Mouse (Mus musculus): Measurements from ENCODE around the gene Gm8257. TPM values are rescaled to one million over a fixed set of nuclear protein-coding genes. Genes with fewer than 3 reads are reported as not detected.
A peak's percentile ranks its signal among the peaks of the same experiment; 100 is the strongest.
"Not testable (repeated sequence)": the region's sequence is repeated elsewhere in the genome, so short reads cannot be mapped to it uniquely, and the experiment has no call there.

Gene Gm8257
- total and polyA plus RNA-seq, 3 experiments = 1.1 TPM; not detected in 2

DNA sequence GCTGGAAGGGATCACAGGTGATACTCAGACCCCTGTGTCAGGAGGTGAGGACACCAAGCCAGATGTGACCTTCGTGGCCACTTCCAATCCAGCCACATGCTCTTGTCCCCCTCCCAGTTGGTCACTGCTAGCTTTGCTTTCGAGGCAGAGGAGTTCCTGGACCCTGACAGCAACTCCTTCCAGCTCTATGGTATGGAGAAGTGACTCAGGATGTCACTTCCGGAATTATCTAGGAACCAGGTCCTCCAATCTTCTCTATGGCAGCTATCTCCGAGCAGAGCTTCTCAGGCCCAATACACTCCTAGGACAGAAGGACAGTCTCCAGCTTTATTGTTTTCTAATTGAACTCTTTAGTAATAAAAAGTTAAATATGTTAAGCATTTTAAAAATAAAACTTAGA is 78.5 kb downstream of the Gm8257 start, which contains the start of gene Gm5624:
TSS of gene Gm5624 (minus strand) at position 202 of the 400 bp plus-strand sequence.
- H3K79me2 ChIP-seq (replicated peaks; ENCODE audit: control insufficient read depth, extremely low read depth, insufficient read depth, poor library complexity, severe bottlenecking); H3K36me3 ChIP-seq (replicated peaks in 1 of 2; ENCODE audit: control insufficient read depth in 1 of 2, insufficient read depth in 1 of 2, low read length in 1 of 2); dilution Hi-C loops (cut with MboI; ENCODE audit: extremely low pct_ligation_motif_present, extremely low pct_unique_long_range_greater_than_20kb, low sequenced_read_pairs); H3K27ac ChIP-seq (ENCODE audit: insufficient read depth, low read depth); H3K4me1 ChIP-seq (ENCODE audit: control insufficient read depth in 1 of 2, insufficient read depth in 2 of 2); in situ Hi-C loops (cut with MboI; ENCODE audit: low pct_ligation_motif_present, low pct_unique_long_range_greater_than_20kb, low sequenced_read_pairs); H3K9me3 ChIP-seq (replicated peaks; ENCODE audit: low read length); H3K27me3 ChIP-seq (replicated peaks): not testable (repeated sequence)
- DNase-seq (ENCODE audit: extremely low read depth) = peak; percentile 41
- TF ChIP-seq TCF12 (IDR thresholded peaks at IDR 0.05; ENCODE audit: low read depth, low read length) = peak; percentile 41; the same call in 1 of the 2 replicates
- TF ChIP-seq ELF1 (IDR thresholded peaks at IDR 0.05; ENCODE audit: low read depth, low read length) = peak; percentile 77
- TF ChIP-seq HCFC1 (IDR thresholded peaks at IDR 0.05; ENCODE audit: low read depth, low read length) = peak; percentile 71
- TF ChIP-seq TBP (conservative IDR thresholded peaks at IDR 0.05; ENCODE audit: low read depth, low read length) = peak; percentile 49; the same call in 1 of the 2 replicates
- peak; percentile 45; the same call in 1 of the 2 replicates for TF ChIP-seq POLR2A (IDR thresholded peaks at IDR 0.05; ENCODE audit: low read depth, low read length)
- Histone ChIP-seq H3K9ac (ENCODE audit: insufficient read depth, low read depth) (peak within 1 kb of the TSS; percentile 66), H3K4me2 (ENCODE audit: insufficient read depth, low read depth, poor library complexity, severe bottlenecking) (peak within 1 kb of the TSS; percentile 31; the same call in 1 of the 2 replicates), H3K4me3 (replicated peaks in 1 of 3; ENCODE audit: low read depth in 2 of 3, low read length in 2 of 3, poor library complexity in 1 of 3) (peak within 1 kb of the TSS; percentile 44 to 80 (median 49))

Other genes with a start within 250 kb of the Gm8257 start
- not detected in 2 replicates for gene BC061237, start 214.0 kb downstream of the Gm8257 start, total RNA-seq (2012; rRNA removed)
- gene BC061237, start 214.0 kb downstream of the Gm8257 start, total RNA-seq (2014; rRNA removed) = not detected in 2 replicates
- not detected in 2 replicates for gene BC061237, start 214.0 kb downstream of the Gm8257 start, polyA plus RNA-seq (2012; ENCODE audit: insufficient read length, low read depth)
- gene Gm17093, start 188.2 kb downstream of the Gm8257 start, total RNA-seq (2012; rRNA removed) = not detected in 2 replicates
- gene Gm17093, start 188.2 kb downstream of the Gm8257 start, total RNA-seq (2014; rRNA removed) = not detected in 2 replicates
- not detected in 2 replicates for gene Gm17093, start 188.2 kb downstream of the Gm8257 start, polyA plus RNA-seq (2012; ENCODE audit: insufficient read length, low read depth)
- not detected in 2 replicates for gene Gm8247, start 123.3 kb downstream of the Gm8257 start, total RNA-seq (2012; rRNA removed)
- not detected in 2 replicates for gene Gm8247, start 123.3 kb downstream of the Gm8257 start, total RNA-seq (2014; rRNA removed)
- not detected in 2 replicates for gene Gm8247, start 123.3 kb downstream of the Gm8257 start, polyA plus RNA-seq (2012; ENCODE audit: insufficient read length, low read depth)
- gene Gm5624, start 78.5 kb downstream of the Gm8257 start, total RNA-seq (2012; rRNA removed) = 10.6 and 13.4 TPM in 2 replicates
- gene Gm5624, start 78.5 kb downstream of the Gm8257 start, total RNA-seq (2014; rRNA removed) = 28.5 and 37.1 TPM in 2 replicates
- gene Gm5624, start 78.5 kb downstream of the Gm8257 start, polyA plus RNA-seq (2012; ENCODE audit: insufficient read length, low read depth) = 17.6 and 26.3 TPM in 2 replicates
- gene Gm8267, start 43.9 kb upstream of the Gm8257 start, total RNA-seq (2012; rRNA removed) = 0.13 TPM in 1 of 2 replicates, not detected in the other
- not detected in 2 replicates for gene Gm8267, start 43.9 kb upstream of the Gm8257 start, total RNA-seq (2014; rRNA removed)
- not detected in 2 replicates for gene Gm8267, start 43.9 kb upstream of the Gm8257 start, polyA plus RNA-seq (2012; ENCODE audit: insufficient read length, low read depth)
- gene Ptgdr, start 152.9 kb upstream of the Gm8257 start, total RNA-seq (2012; rRNA removed) = not detected in 2 replicates
- not detected in 2 replicates for gene Ptgdr, start 152.9 kb upstream of the Gm8257 start, total RNA-seq (2014; rRNA removed)
- gene Ptgdr, start 152.9 kb upstream of the Gm8257 start, polyA plus RNA-seq (2012; ENCODE audit: insufficient read length, low read depth) = not detected in 2 replicates